Mouse (Mus musculus) liver, embryonic 15.5 days (tissue): ENCODE data around the gene Cdkl4. TPM values are rescaled to one million over a fixed set of nuclear protein-coding genes. Genes with fewer than 3 reads are reported as not detected.
A peak's percentile ranks its signal among the peaks of the same experiment; 100 is the strongest.

ENCODE experiments used
- ATAC-seq: fragments of 200-750 bp; cut with Nextera tagmentation; 2 replicates; pipeline ENCODE4 v1.8.0; 2017; ENCODE audit warnings: moderate number of reproducible peaks, mild to moderate bottlenecking, moderate library complexity; ENCODE audit not compliant: insufficient read depth
- H3K27ac ChIP-seq: fragments of 300-500 bp; sonication (generic); replicated peaks from 2 replicates; pipeline ENCODE4 v1.5.1; 2015; ENCODE audit warnings: mild to moderate bottlenecking, inconsistent platforms
- H3K27me3 ChIP-seq: fragments of 300-500 bp; sonication (generic); 2 replicates; pipeline ENCODE4 v1.6.1; 2015; ENCODE audit warnings: mild to moderate bottlenecking, inconsistent platforms
- H3K36me3 ChIP-seq: fragments of 300-500 bp; sonication (generic); replicated peaks from 2 replicates; pipeline ENCODE4 v1.6.1; 2015; ENCODE audit warnings: moderate library complexity, mild to moderate bottlenecking, inconsistent platforms
- H3K4me1 ChIP-seq: fragments of 300-500 bp; sonication (generic); replicated peaks from 2 replicates; pipeline ENCODE4 v1.6.1; 2015; ENCODE audit warnings: inconsistent platforms
- H3K4me2 ChIP-seq: fragments of 300-500 bp; sonication (generic); 2 replicates; pipeline ENCODE4 v1.6.1; 2015; ENCODE audit warnings: moderate library complexity, mild to moderate bottlenecking, inconsistent platforms
- H3K4me3 ChIP-seq: fragments of 300-500 bp; sonication (generic); replicated peaks from 2 replicates; pipeline ENCODE4 v1.5.1; 2015; ENCODE audit warnings: mild to moderate bottlenecking, inconsistent platforms
- H3K9ac ChIP-seq: fragments of 300-500 bp; sonication (generic); 2 replicates; pipeline ENCODE4 v1.6.1; 2015; ENCODE audit warnings: moderate library complexity, mild to moderate bottlenecking, inconsistent platforms
- H3K9me3 ChIP-seq: fragments of 300-500 bp; sonication (generic); replicated peaks from 2 replicates; pipeline ENCODE4 v1.6.1; 2016; ENCODE audit warnings: inconsistent platforms
- WGBS: fragments of 180-500 bp; shearing (Covaris S2); methylation state at CpG from one replicate; pipeline ENCODE4 v1.1.7; 2015; ENCODE audit warnings: mixed read lengths; ENCODE audit not compliant: insufficient replicate concordance; 5-methylcytosine and 5-hydroxymethylcytosine counted together
- polyA plus RNA-seq: library from polyadenylated mRNA; unstranded; fragments of >200 nt; fragmentation: Nextera tagmentation; extraction: Ambion mirVana; gene quantifications from 2 replicates; pipeline ENCODE4 v1.2.1, GENCODE M21; 2015

Gene Cdkl4
- polyA plus RNA-seq, 1 experiment from 2014 or later: 0.20 TPM

DNA sequence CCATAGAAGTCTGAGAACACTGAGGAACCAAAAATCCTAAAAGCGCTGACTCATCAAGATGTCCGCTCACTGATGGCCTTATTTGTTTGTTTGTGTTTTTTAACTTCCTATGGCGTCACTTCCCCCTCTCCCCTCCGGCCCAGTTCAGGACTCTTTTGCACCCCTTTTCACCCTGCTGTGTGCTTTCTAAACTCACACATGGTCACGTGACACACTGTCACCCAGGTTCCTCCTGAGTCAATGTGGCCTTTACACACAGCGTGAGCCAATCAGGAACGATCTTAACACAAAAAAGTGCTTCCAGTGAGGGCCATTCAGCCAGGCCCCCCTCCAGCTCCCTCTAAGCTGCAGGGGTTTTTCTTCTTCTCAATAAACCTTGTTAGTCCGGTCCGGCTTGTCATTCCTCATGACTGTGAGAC is 80.4 kb downstream of the Cdkl4 start:
- H3K4me2 ChIP-seq: no peak overlapping the region
- no peak overlapping the region for H3K9ac ChIP-seq
- WGBS: 82% methylated on average over 9 of the region's 9 CpGs
- no peak for ATAC-seq
- H3K9me3 ChIP-seq: no peaks in the 10 kb centered on the region
- no peak overlapping the region for H3K27ac ChIP-seq
- H3K4me1 ChIP-seq: peaks cover 13% of the 10 kb centered on the region
- no peak overlapping the region for H3K4me3 ChIP-seq
- no peaks in the 10 kb centered on the region for H3K27me3 ChIP-seq
- H3K36me3 ChIP-seq: no peaks in the 10 kb centered on the region

DNA sequence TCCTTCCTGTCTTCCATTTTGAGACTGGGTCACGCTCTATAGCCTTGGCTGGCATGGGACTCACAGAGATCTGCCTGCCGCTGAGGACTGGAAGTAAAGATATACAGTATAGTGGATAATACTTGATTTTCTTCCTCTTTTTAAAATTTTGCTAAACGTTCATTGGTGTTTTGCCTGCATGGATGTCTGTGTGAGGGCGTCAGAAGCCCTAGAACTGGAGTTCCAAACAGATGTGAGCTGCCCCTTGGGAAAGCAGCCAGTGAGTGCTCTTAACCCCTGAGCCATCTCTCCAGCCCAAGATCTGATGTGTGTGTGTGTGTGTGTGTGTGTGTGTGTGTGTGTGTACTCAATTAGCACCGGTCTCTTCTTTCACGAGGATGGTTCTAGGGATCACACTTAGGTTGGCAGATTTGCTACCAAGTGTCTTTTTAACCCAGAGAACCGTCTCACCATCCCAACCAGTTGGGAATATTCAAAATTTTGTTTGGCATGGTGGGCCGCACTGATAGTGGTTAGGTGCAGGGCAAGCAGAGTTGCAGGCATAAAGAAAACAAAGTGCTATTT is 80.9 kb downstream of the Cdkl4 start:
- no peak overlapping the region for H3K9ac ChIP-seq
- no peaks in the 10 kb centered on the region for H3K36me3 ChIP-seq
- WGBS: 71% methylated on average over 8 of the region's 8 CpGs
- H3K4me2 ChIP-seq: no peak overlapping the region
- no peaks in the 10 kb centered on the region for H3K9me3 ChIP-seq
- ATAC-seq: no peak
- no peak overlapping the region for H3K27ac ChIP-seq
- H3K4me1 ChIP-seq: peaks cover 12% of the 10 kb centered on the region
- H3K27me3 ChIP-seq: no peaks in the 10 kb centered on the region
- H3K4me3 ChIP-seq: no peak overlapping the region

DNA sequence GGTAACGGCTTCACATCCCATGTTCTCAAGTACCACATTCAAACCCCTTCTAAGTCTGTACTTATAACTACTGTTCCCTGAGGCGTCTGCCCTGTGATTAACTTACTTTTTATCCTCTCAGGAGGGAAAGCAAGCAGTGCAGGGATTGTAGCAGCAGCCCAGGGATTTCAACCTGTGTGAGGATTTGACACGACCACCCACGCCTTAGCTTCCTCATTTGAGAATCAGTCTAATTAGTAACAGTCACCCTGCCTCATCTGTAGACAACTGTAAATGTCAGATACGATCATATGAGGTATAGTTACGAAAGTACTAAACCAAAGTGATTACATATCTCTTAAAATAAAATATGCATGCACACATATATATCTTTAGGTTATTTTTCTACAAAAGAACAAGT is 81.4 kb downstream of the Cdkl4 start:
- H3K4me2 ChIP-seq: no peak overlapping the region
- H3K36me3 ChIP-seq: no peaks in the 10 kb centered on the region
- WGBS: 65% methylated on average over 6 of the region's 6 CpGs
- no peaks in the 10 kb centered on the region for H3K9me3 ChIP-seq
- no peaks in the 10 kb centered on the region for H3K27me3 ChIP-seq
- H3K4me3 ChIP-seq: no peak overlapping the region
- no peak for ATAC-seq
- peaks cover 7% of the 10 kb centered on the region for H3K4me1 ChIP-seq
- no peak overlapping the region for H3K9ac ChIP-seq
- no peak overlapping the region for H3K27ac ChIP-seq

DNA sequence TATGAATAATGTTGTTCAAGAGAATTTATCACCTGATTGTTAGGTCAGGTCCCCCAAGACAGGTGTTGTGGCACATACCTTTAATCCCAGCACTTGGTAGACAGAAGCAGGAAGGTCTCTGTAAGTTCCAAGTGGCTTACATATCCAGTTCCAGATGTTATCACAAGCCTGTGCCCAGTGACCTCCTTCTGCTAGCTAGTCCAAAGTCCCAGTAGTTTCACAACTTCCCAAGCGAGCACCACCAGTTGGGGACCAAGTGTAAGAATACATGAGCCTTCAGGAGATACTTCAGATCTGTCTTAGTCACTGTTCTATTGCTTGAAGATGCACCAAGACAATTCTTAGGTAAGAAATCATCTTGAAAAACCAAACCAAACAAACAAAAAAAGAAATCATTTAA is 83.7 kb downstream of the Cdkl4 start:
- Histone ChIP-seq H3K4me2 (no peak overlapping the region), H3K27ac (no peak overlapping the region), H3K4me1 (no peaks in the 10 kb centered on the region), H3K27me3 (no peaks in the 10 kb centered on the region), H3K36me3 (no peaks in the 10 kb centered on the region), H3K4me3 (no peak overlapping the region), H3K9me3 (no peaks in the 10 kb centered on the region), H3K9ac (no peak overlapping the region)
- 44% methylated on average over 1 of the region's 1 CpGs for WGBS
- no peak for ATAC-seq

DNA sequence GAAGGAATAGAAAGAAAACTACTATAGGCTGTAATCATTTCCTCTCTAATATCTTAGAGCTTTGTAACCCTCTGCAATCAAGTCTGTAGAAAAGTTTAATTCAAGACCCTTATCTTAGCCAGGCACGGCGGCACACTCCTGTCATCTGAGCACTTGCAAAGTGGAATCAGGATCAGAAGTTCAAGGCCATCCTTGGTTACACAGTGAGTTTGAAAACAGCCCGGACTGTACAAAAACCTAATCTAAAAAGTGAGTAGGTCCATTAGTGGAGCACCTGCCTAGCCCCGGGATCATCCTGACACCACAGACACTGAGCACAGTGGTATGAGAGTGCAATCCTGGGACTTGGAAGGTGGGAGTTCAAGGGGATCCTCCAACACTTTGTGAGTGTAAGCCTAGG is 84.8 kb downstream of the Cdkl4 start:
- Histone ChIP-seq H3K4me3 (no peak overlapping the region), H3K9ac (no peak overlapping the region), H3K4me2 (no peak overlapping the region), H3K36me3 (no peaks in the 10 kb centered on the region), H3K27ac (no peak overlapping the region), H3K9me3 (no peaks in the 10 kb centered on the region), H3K4me1 (no peaks in the 10 kb centered on the region), H3K27me3 (no peaks in the 10 kb centered on the region)
- 61% methylated on average over 4 of the region's 4 CpGs for WGBS
- ATAC-seq: no peak

DNA sequence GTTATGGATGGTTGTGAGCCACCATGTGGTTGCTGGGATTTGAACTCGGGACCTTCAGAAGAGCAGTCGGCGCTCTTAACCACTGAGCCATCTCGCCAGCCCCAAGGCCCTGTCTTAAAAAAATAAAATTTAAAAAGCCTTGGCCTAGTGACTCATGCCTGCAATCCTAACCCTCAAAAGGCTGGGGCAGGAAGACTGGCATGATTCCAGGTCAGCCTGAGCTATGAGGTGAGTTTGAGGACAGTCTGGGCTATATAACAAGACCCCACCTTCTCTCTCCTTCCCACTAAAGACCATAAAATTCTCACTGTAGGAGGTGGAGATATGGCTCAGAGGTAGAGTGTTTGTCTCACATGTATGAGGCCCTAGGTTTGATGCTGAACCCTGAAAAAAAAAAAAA is 85.3 kb downstream of the Cdkl4 start:
- no peaks in the 10 kb centered on the region for H3K9me3 ChIP-seq
- no peaks in the 10 kb centered on the region for H3K27me3 ChIP-seq
- H3K9ac ChIP-seq: no peak overlapping the region
- no peak for ATAC-seq
- no peak overlapping the region for H3K4me3 ChIP-seq
- WGBS: 82% methylated on average over 4 of the region's 4 CpGs
- no peak overlapping the region for H3K27ac ChIP-seq
- H3K36me3 ChIP-seq: no peaks in the 10 kb centered on the region
- no peaks in the 10 kb centered on the region for H3K4me1 ChIP-seq
- no peak overlapping the region for H3K4me2 ChIP-seq

DNA sequence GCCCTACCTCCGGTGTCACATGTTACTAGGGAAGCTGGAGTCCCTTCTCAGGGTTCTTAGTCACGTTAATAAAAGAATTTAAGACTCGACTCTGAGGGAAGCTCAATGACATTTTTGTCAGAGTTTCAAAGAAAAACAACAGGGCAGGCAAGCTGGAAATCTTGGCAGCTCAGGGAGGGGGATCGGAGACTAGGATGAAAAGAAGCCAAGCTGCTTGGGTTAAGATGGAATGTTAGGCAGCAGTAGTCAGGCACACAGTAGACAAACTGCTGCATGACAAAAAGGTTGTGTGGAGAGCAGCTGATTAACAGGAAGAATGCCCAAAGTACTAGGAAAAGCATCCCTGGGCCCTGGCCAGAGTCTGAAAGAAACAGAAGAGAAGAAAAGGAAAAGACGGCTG is 87.4 kb downstream of the Cdkl4 start:
- H3K4me2 ChIP-seq: no peak overlapping the region
- no peak overlapping the region for H3K4me3 ChIP-seq
- H3K4me1 ChIP-seq: no peaks in the 10 kb centered on the region
- H3K27ac ChIP-seq: no peak overlapping the region
- H3K36me3 ChIP-seq: no peaks in the 10 kb centered on the region
- H3K27me3 ChIP-seq: no peaks in the 10 kb centered on the region
- H3K9ac ChIP-seq: no peak overlapping the region
- ATAC-seq: no peak
- WGBS: 67% methylated on average over 5 of the region's 5 CpGs
- no peaks in the 10 kb centered on the region for H3K9me3 ChIP-seq

DNA sequence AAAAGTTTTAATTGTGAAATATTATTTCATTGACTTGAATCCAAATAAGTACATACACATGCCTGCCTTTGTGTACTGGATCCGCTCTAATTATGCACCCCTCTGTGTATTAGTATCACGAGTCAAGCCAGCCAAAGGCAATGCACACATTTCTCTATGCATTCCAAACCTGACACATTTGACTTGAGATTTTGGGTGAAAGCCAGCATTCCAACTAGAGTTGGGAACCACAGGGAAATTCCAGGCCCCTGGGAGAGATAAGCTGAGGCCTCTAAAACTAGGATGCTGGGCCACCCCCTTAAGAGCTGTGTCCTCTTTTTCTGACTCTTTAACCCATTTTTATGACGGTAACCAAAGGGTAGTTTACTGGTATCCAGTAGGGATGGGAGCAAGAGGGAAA is 88.7 kb downstream of the Cdkl4 start:
- Histone ChIP-seq H3K4me2 (no peak overlapping the region), H3K4me1 (no peaks in the 10 kb centered on the region), H3K9me3 (no peaks in the 10 kb centered on the region), H3K4me3 (no peak overlapping the region), H3K27me3 (no peaks in the 10 kb centered on the region), H3K36me3 (no peaks in the 10 kb centered on the region), H3K27ac (no peak overlapping the region), H3K9ac (no peak overlapping the region)
- WGBS: 60% methylated on average over 3 of the region's 3 CpGs
- ATAC-seq: no peak

DNA sequence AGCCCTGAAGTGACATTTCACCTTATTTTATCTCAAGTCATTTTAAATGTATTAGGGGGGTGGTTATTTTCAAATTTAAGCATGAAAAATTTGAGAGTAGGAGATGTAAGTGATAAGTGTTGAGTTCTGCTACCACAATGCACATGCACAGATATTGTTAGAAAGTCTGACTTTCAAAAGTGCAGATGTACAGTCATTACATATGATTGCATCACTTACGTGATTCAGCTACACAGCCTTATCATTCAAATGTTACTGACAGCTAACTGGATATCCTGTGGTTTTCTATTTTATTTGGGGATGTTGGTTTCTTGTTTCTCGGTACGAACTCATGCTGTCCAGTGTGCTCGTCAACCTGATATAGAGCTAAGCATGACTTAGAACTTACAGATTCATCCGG is 92.5 kb downstream of the Cdkl4 start:
- Histone ChIP-seq H3K27ac (no peak overlapping the region), H3K4me2 (no peak overlapping the region), H3K27me3 (no peaks in the 10 kb centered on the region), H3K9me3 (no peaks in the 10 kb centered on the region), H3K4me3 (no peak overlapping the region), H3K9ac (no peak overlapping the region), H3K36me3 (no peaks in the 10 kb centered on the region), H3K4me1 (peaks cover 27% of the 10 kb centered on the region)
- ATAC-seq: no peak
- 46% methylated on average over 5 of the region's 5 CpGs for WGBS

DNA sequence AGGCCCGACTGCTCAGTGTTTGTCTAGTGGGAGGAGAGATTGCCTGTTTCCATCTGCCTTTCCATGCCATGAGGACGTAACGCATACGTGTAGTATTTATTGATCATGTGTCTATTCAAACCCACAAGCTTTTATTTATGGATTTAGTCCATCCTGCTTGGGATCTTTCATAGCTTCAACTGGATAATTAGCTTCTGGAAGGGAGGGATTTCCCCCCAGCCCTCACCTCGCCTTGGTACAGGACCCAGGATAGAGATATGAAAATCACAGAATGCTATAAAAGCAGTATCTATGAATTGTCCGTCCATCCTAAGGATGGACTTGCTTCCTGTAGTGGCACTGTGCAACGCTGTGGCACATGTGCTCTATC is 96.8 kb downstream of the Cdkl4 start:
- Histone ChIP-seq H3K36me3 (0 out of 2 replicates have a peak, but pooled peaks cover 4% of the 10 kb centered on the region), H3K27me3 (no peaks in the 10 kb centered on the region), H3K4me2 (peak overlapping the region; percentile 88), H3K4me3 (peak overlapping the region; percentile 92), H3K27ac (peak overlapping the region; percentile 51; the same call in 1 of the 2 replicates), H3K4me1 (peaks cover 55% of the 10 kb centered on the region), H3K9me3 (no peaks in the 10 kb centered on the region), H3K9ac (peak overlapping the region; percentile 89)
- no peak for ATAC-seq
- 42% methylated on average over 7 of the region's 7 CpGs for WGBS

DNA sequence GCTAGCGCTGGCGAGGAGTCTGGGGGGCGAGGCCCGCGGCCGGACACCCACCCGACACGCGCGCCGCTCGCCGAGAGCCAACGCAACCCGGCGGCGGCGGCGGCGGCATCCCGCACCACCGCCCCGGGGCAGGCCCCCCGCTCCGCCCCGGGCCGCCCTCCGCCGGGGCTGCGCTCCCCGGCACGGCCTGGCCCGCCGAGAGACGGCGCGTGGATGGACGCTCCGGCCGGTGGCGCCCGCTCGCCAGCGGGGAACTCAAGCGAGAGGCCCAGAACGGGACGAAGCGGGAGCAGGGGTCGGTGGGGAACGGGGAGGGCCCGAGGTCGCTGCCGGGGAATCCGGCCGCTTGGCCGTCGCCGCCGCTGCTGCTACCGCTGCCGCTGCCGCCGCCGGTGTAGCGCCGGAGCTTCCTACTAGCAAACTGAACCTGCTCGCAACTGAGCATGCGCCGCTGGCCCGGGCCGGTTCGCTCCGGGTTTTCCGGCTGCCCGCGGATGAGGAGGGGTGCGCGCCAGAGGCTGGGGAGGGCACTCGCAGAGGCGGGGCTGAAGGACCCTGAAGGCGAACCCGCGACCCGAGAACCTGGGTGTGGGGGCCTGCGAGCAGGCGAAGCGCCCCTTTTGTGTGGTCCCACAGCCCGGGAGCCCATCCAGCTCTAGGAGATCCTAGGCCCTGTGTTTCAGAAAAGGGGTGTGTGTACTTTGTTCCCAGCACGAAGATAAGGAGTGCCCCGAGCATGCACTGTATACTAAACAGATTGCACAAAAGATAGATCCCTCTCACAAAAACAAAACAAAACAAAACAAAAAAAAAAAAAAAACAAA is 97.4 kb downstream of the Cdkl4 start, which contains the start of gene Sos1:
Sos1 (minus strand) TSS at position 423 of the 824 bp plus-strand sequence.
- Histone ChIP-seq H3K27ac (peak within 1 kb of the TSS; percentile 89), H3K36me3 (0 out of 2 replicates have a peak, but pooled peaks cover 5% of the 10 kb centered on the region), H3K4me3 (peak within 1 kb of the TSS; percentile 92), H3K4me1 (peaks cover 55% of the 10 kb centered on the region), H3K27me3 (no peaks in the 10 kb centered on the region), H3K9me3 (no peaks in the 10 kb centered on the region), H3K4me2 (peak within 1 kb of the TSS; percentile 88), H3K9ac (peak within 1 kb of the TSS; percentile 89)
- under 1% methylated on average over 77 of the region's 90 CpGs for WGBS
- ATAC-seq: peak; percentile 82
